Mouse (Mus musculus) large intestine, adult 2 months (tissue): ENCODE measurements around the gene Tubb2b. TPM values are rescaled to one million over a fixed set of nuclear protein-coding genes. Genes with fewer than 3 reads are reported as not detected.
"Not testable (repeated sequence)": the region's sequence is repeated elsewhere in the genome, so short reads cannot be mapped to it uniquely, and the experiment has no call there.

Experiments
- DNase-seq: peaks from one replicate; pipeline ENCODE4 v3.0.0-alpha.2; 2012; ENCODE audit warnings: low read depth, low spot score
- WGBS: fragments of 180-500 bp; shearing (Covaris S2); methylation state at CpG from one replicate; pipeline ENCODE4 v1.1.7; 2018; 5-methylcytosine and 5-hydroxymethylcytosine counted together
- polyA plus RNA-seq: library from polyadenylated mRNA; depleted of rRNA; stranded (reverse); fragments of >200 nt; gene quantifications from 2 replicates; pipeline ENCODE4 v1.2.3, GENCODE M21; 2012

The Tubb2b gene
- polyA plus RNA-seq, 1 experiment = 14.2 TPM

DNA sequence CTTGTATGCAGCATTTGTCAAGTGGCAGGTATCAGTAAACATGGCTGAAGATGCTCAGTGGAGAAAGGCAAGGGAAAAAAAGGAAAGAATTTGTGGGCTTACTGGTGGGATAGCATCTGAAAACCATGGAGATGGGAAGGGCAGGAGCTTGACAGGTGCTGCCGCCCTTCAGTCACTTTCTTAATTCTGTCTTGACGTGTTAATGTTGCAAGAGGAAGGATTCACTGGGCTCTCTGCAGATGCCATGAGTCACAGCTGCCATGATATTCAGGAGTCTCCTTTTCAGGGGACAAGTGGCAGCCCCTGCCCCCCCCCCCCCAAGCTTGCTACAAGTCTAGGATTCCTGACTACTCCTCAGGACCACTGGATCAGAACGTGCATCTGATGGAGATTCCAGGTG is 18.4 kb downstream of the Tubb2b start:
- 62% methylated on average over 3 of the region's 3 CpGs for WGBS
- DNase-seq = no peak

DNA sequence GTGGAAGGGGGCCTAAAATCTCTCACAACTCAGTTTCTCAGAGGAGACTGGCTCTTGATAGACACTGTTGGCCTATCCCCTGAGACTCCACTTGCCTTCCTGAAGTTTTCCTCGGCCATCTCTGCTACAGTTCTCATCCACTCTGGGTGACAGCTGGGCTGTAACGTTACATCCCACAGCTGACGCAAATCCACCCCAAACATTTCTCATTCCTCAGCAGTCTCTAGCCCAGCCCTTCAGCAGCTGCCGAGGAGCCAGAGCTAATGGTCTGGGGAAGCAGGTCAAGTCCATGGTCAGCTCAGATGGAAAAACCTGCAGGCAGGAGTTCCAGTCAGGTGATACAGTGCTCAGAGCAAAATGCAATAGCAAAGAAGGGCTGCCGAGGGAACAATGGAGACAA is 19.2 kb downstream of the Tubb2b start:
- DNase-seq = no peak
- WGBS = 74% methylated on average over 5 of the region's 5 CpGs

DNA sequence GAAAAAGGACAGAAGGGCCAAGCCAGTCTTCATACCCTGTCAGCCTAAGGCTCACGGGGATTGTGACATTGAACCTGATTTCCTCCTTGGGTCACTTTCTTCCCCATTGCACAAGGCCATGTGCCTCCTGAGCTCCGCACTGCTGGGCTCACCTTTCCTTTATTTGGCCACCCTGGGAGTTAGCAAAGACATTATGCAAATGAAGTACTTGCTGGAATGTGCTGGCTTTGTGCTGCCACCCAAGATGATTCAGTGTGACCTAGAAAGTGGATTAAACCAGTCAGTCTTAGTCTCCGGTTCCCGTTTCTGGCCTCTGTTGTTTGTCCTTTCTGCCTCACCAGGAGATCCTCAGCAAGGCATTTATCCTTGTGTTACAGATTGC is 20.6 kb downstream of the Tubb2b start:
- no peak for DNase-seq
- 77% methylated on average over 4 of the region's 4 CpGs for WGBS

DNA sequence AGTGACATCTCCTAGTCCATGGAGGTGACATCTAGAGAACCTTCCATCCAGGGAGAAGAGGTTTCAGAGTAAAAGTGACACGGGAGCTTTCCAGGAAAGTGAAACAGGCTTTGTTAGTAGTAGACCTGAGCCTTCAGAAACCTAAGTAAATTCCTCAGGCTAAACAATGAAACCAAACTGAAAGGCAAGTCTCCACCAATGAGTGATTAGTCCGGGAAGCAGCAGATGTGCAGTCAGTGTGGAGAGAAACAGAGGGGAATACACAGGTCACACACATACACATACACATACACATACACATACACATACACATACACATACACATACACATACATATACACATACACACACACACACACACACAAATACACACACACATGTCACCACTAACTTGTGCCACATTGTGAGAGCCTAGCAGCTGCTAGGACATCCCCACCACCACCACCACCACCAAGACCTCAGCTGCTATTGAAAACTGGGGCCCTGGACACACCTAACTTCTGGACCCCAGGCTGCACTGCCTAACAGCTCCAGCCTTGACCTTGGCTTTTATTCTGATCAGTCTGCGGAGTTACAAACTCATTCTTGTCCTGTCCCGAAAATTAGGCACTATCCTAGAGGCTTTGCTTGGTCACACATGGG is 21.1 kb downstream of the Tubb2b start:
- DNase-seq = no peak
- WGBS = 83% methylated on average over 4 of the region's 4 CpGs

DNA sequence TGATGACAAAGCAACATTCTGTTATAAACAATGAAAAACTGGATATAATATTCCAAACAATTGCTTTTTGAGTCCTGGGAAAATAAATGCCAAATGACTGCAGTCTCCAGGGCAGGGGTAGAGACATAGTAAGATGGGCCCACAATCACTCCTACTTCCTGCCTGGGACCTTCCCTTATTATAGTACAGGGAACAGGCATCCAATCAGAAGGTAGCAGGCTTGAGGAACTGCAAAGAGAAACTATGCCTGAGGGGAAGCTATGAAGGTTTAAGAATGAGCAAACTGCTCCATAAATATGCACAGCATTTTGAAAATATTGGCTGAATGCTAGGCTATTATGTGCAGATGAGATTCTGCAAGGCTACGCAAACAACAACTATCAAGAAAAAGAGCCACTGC is 23.3 kb downstream of the Tubb2b start:
- 89% methylated on average over 1 of the region's 1 CpGs for WGBS
- no peak for DNase-seq

DNA sequence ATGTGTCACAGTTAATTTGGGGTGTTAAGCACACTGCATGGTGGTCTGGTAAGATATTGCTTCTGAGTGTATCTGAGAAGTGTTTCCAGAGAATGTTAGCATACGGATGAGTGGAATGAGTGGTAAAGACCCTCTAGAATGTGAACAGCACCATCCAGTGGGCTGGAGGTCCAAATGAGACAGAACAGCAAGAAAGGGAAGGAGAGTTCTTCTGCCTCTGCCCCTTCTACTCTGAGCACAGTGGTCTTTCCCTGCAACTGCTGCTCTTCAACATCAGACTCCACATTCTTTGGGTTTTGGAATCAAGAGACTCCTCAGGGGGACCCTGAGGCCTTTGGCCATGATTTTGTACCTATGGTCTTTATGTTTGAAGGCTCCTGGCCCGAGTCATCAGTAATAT is 24.0 kb downstream of the Tubb2b start:
- no peak for DNase-seq
- WGBS = 94% methylated on average over 2 of the region's 2 CpGs

DNA sequence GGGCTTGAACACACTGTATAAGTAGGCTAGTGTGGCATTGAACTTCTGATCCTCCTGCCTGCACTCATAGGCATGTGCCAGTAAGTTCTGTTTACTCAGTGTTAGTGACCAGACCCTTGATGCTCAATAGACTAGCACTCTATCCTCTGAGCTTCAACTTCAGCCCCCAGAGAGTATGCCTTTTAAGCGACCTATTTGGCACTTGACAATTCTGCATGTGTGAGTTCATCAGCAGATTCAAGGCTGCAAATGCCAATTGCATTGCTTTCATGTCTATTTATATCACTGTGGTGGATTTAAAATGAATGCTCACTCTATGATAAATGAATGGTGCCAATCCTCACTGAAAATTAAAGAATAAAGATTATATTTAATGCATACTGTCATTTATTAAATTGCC is 24.9 kb downstream of the Tubb2b start:
- 78% methylated on average over 1 of the region's 1 CpGs for WGBS
- no peak for DNase-seq

DNA sequence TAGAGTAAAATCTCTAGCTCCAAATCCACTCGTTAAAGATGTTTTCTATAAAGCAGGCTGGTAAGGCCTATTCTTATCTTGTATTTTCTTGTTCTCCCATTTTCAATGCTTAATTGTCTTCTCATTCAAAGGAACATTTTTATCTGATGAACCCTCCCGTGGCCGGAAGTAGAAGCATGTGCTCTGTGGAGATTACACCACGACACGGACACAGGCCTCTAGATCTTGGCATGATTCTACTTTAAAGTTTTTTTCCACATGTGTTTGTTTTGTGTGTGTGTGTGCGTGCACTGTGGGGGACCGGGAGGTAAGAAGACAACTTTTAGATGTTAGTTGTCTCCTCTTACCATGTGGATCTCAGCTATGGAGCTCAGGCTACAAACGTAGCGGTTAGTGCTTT is 28.4 kb downstream of the Tubb2b start:
- WGBS = 88% methylated on average over 9 of the region's 9 CpGs
- no peak for DNase-seq

DNA sequence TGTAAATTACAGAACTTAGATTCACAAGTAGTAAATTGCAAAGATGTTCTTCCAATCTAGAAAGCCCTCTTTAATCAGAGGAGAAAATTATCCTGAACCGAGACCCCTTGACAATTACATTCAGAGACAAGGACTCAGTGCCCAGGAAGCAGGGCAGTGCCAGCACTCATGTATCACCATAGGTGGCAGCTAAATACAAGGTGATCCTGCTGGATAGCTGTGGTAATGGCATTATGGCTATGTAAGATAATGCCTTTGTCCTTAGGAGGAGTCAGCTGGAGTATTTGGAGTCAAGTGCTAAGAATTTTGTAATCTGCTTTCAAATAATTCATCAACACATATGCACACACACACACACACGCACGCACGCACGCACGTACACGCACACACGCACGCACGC is 29.0 kb downstream of the Tubb2b start:
- WGBS = 96% methylated on average over 10 of the region's 10 CpGs
- DNase-seq = no peak

DNA sequence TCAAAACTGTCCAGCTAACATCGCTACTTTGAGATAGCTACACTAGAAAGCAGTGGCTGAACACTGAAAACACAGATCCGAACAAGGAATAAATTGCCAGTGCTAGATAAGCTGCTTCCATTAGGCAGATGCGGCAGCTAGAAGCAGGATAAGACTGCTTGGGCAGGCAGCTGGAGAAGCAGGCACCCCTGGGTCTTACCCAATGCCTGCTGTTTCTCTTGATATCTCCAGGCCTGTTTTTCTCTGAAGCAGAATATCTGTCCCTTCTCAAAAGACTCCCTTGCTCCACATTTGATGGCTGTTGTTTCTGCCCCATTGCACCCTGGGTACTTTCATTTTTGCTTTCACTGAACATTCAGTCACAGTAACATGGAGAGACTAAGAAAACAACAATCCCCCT is 29.5 kb downstream of the Tubb2b start:
- 87% methylated on average over 3 of the region's 3 CpGs for WGBS
- no peak for DNase-seq

DNA sequence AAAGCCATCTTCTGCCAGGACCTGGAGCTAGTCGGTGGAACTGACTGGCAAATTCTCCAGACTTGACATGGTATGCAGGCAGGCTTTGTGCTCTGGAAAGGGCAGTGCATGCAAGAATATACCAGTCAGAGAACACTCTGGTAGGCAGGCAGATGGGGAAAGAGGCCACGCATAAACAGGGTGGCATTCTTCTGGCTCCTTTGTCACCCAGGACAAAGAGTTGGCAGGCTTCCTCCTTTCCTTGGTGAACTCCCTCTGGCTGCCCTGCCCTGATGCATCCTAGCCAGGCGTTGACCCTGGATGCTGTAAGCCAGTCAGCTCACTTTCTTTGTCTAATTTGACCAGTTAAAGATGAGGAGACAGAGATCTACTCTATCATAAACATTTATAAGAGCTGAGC is 33.2 kb downstream of the Tubb2b start:
- 80% methylated on average over 3 of the region's 3 CpGs for WGBS
- DNase-seq = no peak

DNA sequence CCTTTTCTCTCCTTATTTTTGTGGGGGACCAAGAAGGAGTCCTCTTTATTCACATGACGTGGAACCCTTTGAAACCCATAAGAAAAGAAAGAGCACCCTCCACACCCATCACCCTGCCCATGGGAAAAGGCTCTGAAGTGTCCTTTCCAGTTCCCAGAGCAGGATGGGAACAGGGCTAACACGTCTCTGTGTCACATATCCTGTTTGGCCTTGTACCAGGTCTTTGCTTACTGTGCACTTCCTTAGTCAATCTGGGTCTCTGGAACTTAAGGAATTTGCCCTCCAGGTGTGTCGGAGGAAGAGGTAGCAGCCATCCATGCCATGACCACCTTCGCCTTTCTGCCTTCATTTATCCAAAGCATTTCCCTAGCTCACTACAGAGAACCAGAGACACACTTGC is 33.8 kb downstream of the Tubb2b start:
- 46% methylated on average over 4 of the region's 4 CpGs for WGBS
- no peak for DNase-seq

DNA sequence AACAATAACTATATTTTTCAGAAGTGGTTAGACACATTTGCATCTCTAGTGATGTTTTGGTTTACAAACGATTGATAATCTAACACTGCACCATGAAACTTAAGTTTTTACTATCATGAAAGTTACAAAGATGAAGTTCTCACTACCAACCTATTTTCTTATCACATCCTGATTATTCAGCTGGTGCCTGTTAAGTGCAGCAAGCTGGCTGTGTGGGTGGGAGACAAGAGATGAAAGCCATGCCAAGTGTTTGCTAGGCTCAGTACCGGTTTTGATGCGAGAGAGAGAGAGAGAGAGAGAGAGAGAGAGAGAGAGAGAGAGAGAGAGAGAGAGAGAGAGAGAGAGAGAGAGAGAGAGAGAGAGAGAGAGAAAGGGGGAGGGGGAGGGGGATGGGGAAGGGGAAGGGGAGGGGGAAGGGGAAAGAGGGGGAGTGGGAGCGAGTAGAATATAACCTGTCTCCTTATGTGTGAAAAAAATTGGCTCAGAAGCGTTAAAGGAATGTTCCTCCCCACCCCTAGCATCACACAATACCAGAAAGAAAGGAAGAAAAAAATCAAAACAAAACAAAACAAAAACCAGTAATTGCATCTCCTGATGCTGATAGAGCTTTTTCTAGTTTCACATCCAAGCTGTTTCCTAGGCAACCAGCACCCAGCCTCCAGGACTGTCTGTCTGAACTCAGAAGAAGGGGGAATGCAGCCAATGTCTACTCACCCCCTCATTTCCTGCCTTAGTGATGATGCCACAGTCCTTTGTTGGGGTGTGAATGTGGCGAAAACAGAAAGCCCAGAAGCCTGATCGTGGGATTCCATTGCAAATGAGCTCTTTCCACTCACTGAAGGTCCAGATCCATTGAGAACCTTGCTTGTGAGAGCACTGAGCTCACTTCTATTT is 34.5 kb downstream of the Tubb2b start:
- DNase-seq = no peak
- WGBS = 65% methylated on average over 7 of the region's 7 CpGs

DNA sequence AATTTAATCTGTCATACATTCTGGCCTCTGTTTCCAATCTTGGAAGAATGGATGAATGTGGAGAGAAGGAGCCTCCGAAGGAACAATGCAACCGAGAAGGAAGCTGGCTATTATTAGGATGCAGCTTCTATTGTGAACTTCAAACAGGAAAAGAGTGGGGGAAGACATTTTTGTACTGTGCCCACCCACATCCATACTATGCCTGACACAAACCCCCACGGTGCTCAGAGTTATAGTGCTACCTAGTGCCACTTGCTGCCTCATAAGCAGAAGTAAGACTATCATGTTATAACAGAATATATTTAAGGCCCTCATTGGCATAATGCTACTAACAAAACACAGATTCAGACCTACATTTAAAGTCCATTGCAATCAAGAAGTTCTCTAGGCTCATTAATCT is 40.9 kb downstream of the Tubb2b start:
- DNase-seq = no peak
- whole genome bisulfite sequencing = 79% methylated on average over 3 of the region's 3 CpGs

DNA sequence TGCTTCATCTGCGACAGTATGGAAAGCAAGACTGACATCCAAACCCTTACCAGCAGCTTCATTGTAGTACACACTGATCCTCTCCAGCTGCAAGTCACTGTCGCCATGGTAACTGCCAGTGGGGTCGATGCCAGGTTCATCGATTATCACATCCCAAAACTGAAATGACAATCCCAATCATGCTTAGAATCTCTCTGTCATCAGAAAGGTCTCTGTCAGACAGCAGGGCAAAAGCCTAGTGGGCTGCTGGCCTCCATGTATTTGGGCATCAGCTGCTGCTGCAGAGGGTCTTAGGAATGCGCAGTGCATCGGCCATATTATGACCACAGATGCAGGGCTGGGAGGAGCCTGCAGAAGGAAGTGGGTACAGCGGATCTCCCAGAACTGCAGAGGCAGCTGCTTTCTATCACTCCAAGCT is 41.4 kb downstream of the Tubb2b start:
- DNase-seq = no peak
- WGBS = 70% methylated on average over 7 of the region's 7 CpGs

DNA sequence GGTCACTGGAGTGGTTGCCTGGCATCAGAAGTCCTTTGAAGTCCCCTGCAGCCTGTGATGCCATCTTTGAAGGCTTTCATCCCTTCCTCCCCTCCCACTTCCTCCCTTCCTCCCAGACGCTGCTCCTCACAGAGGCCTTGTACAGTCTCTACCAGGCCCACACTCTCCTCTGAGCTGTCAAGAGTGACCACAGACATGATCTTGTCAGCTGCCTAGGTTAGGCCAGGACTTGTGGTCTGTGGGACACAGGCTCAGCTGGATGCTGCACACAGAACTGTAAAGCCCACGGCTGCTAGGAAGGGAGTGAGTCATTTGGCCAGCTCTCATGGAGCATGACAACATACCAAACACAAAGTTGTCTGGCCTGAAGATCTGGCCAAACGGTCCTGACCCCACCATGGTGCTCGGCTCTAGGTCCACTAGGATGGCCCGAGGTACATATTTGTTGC is 42.0 kb downstream of the Tubb2b start:
- DNase-seq = not testable (repeated sequence)
- WGBS = 70% methylated on average over 5 of the region's 5 CpGs

DNA sequence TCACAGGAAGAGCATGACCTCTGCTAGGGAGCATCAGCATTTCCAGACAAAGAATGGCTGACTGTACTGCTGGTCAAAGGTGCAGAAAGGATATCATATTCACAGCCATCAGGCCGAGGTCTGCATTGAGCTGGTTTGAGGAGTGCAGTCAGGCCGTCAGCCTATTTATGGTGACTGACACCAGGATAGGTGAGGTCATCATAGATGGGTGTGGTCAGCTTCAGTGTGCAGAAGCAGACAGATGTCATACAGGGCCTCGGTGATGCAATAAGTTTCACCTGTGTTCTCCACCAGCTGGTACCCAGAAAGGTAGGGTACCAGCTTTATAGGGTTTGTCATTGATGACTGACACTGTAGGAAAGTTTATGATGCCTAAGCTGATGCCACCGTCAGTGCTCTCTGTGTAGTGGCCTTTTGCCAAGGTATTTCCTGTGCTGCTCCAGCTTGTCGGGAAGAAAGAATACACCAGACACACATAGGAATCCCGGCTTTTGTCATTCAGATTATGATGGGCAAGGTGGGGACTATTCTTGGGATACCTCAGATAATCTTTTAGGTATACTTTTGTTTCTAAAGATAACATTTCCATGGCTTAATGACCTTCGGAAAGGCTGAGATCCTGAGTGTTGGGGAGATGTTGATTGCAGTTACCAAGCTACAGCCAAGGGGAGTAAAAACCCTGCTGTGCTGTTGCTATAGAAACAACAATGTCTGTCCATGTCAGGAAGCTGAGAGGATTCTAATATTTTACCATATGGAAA is 43.0 kb downstream of the Tubb2b start:
- no peak for DNase-seq
- 35% methylated on average over 7 of the region's 7 CpGs for WGBS

DNA sequence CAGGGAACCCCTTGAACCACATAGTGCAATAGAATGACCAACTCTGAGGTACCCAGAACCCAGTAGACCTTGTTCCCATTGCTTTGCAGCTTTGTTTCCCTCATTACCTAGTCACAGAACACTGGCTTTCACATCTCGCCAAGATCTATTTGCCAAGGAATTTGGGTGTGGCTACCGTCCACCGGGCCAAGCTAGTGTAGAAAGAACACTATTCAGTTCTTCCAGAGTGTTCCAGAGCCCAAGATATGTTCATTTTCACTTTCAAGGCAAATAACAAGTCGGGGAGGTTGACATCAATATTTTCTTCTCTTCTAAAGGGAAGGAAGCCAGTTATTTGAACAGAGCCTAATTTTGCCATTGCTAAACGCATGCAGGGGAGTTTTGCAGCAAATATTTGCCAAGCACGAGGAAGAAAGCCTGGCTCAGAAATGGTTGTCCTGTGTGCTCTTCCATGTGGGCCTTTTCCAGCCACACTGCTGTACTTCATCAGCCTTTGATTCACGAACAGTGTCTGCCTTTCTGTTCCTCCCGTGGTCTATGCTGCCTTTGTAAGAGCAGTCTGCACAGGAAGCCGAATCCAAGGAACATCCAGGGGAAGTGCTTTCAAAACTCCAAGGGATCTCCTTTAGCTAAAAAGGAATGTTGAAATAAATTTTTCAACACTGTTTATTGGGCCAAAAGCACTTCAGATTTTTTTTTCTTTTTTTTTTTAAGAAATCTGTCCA is 46.1 kb downstream of the Tubb2b start:
- DNase-seq = no peak
- WGBS = 19% methylated on average over 9 of the region's 9 CpGs

DNA sequence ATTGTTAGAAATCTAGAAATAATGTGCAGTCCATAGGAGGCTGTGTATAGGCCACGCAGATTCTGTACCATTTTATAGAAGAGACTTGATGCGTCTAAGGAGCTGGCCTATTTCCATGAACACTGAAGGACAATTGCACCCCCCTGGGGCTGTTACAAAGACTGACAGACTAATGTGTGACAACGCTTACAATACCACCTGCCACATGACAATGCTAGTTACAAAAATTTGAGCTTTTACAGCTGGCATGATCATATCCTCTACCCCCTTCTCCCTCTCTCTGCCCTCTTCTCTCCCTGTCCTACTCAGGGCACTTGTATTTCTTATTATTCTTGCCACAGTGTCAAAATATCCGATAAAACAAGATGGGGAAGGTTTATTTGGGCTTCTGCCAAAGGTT is 48.3 kb downstream of the Tubb2b start:
- 86% methylated on average over 4 of the region's 4 CpGs for WGBS
- DNase-seq = no peak

DNA sequence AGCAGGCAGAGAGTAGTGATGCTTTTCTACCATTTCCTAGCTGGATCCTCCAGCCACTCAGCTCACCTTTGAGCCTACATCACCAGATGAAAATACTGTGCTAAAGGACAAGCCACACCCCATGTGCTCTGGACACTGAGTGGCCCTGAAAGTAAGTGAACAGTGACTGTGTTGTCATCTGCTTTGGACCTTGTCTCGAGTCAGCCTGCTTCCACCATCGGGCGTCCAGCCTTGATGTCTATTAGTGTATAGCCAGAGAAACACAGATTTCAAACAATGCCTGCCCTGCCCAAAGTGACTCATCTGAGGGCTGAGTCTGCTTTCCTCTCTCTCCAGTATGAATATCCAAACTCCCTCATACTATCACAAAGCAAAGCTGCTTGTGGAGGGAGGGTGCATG is 50.5 kb downstream of the Tubb2b start:
- no peak for DNase-seq

More for the DNA sequence above, 50.5 kb downstream of the Tubb2b start:
- WGBS = 24% methylated on average over 3 of the region's 3 CpGs
